In the genomic region with DNA sequence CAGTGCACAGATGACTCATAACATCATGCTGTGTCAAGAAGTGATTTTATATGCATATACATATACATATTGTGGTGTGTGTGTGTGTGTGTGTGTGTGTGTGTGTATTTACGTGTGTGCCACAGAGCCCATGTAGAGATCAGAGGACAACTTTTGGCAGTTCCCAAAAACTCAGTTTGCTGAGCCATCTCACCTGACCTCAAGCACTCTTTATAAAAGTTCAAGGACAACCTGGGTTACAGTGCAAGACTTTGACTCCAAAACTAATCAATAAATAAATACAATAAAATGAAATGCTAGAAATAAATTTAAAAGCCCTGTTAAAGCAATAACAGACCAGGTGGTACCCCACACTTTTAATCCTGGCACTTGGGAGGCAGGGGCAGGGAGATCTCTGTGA, we compare ENCODE assay signal across 7 mouse cellular contexts. TPM values are rescaled to one million over a fixed set of nuclear protein-coding genes. Genes with fewer than 3 reads are reported as not detected.
A peak's percentile ranks its signal among the peaks of the same experiment; 100 is the strongest.
DNase-seq lines count a peak whose midpoint lies in the region; ATAC-seq and TF ChIP-seq lines count a peak whose summit lies in the region.

No protein-coding gene starts in this region.

- peak overlapping the region; percentile 61 for H3K4me3 ChIP-seq in lung, postnatal 0 days (ENCODE audit: low read depth, low read length)
- H3K4me3 ChIP-seq in forebrain, embryonic 12.5 days (replicated peaks): peak overlapping the region; percentile 57
- H3K4me3 ChIP-seq in limb, embryonic 14.5 days (replicated peaks; ENCODE audit: low read length): peak overlapping the region; percentile 75
- H3K4me3 ChIP-seq in stomach, embryonic 15.5 days (replicated peaks): peak overlapping the region; percentile 71

- H3K27me3 ChIP-seq in lung, postnatal 0 days (replicated peaks; ENCODE audit: insufficient read depth, low read length): no peaks in the 10 kb centered on the region
- peaks cover 37% of the 10 kb centered on the region for H3K27me3 ChIP-seq in forebrain, embryonic 12.5 days
- no peaks in the 10 kb centered on the region for H3K27me3 ChIP-seq in limb, embryonic 14.5 days (ENCODE audit: control insufficient read depth, insufficient read depth, low read length)
- no peaks in the 10 kb centered on the region for H3K27me3 ChIP-seq in stomach, embryonic 15.5 days (replicated peaks)

- no peak for TF ChIP-seq CTCF in lung, postnatal 0 days (IDR thresholded peaks at IDR 0.05)

- WGBS in lung, postnatal 0 days: 77% methylated on average over 1 of the region's 1 CpGs
- 58% methylated on average over 1 of the region's 1 CpGs for WGBS in forebrain, embryonic 12.5 days
- 81% methylated on average over 1 of the region's 1 CpGs for WGBS in limb, embryonic 14.5 days
- 74% methylated on average over 1 of the region's 1 CpGs for WGBS in stomach, embryonic 15.5 days

- ATAC-seq in lung, postnatal 0 days: no peak
- ATAC-seq in forebrain, embryonic 12.5 days (ENCODE audit: low FRiP score): no peak
- no peak for ATAC-seq in limb, embryonic 14.5 days (ENCODE audit: low FRiP score, low read depth)
- ATAC-seq in stomach, embryonic 15.5 days (ENCODE audit: insufficient read depth, low FRiP score, low read depth): no peak

- H3K36me3 ChIP-seq in lung, postnatal 0 days (ENCODE audit: insufficient read depth, low read length): no peaks in the 10 kb centered on the region
- H3K36me3 ChIP-seq in forebrain, embryonic 12.5 days (replicated peaks): no peaks in the 10 kb centered on the region
- H3K36me3 ChIP-seq in limb, embryonic 14.5 days (ENCODE audit: control insufficient read depth, insufficient read depth, low read length): no peaks in the 10 kb centered on the region
- no peaks in the 10 kb centered on the region for H3K36me3 ChIP-seq in stomach, embryonic 15.5 days

- DNase-seq in lung, postnatal 0 days (ENCODE audit: low spot score): no peak
- DNase-seq in lung, postnatal 36 days: no peak
- DNase-seq in limb, embryonic 14.5 days (ENCODE audit: low spot score): no peak
- no peak for DNase-seq in urinary bladder, postnatal 25 days (ENCODE audit: low spot score)
- no peak for DNase-seq in gastrocnemius, postnatal 10 days

- H3K9me3 ChIP-seq in lung, postnatal 0 days (ENCODE audit: low read length): no peaks in the 10 kb centered on the region
- H3K9me3 ChIP-seq in forebrain, embryonic 12.5 days: no peaks in the 10 kb centered on the region
- no peaks in the 10 kb centered on the region for H3K9me3 ChIP-seq in limb, embryonic 14.5 days (ENCODE audit: control insufficient read depth, low read length)
- H3K9me3 ChIP-seq in stomach, embryonic 15.5 days: no peaks in the 10 kb centered on the region

- TF ChIP-seq EP300 in lung, postnatal 0 days (IDR thresholded peaks at IDR 0.05): no peak

- H3K4me1 ChIP-seq in lung, postnatal 0 days (ENCODE audit: insufficient read depth, low read depth, low read length): peaks cover 11% of the 10 kb centered on the region; the same call in 1 of the 2 replicates
- peaks cover 6% of the 10 kb centered on the region for H3K4me1 ChIP-seq in forebrain, embryonic 12.5 days
- H3K4me1 ChIP-seq in limb, embryonic 14.5 days (ENCODE audit: control insufficient read depth, insufficient read depth, low read length): no peaks in the 10 kb centered on the region
- peaks cover 6% of the 10 kb centered on the region; the same call in 1 of the 2 replicates for H3K4me1 ChIP-seq in stomach, embryonic 15.5 days

- H3K27ac ChIP-seq in lung, postnatal 0 days (ENCODE audit: low read length): no peak overlapping the region
- no peak overlapping the region for H3K27ac ChIP-seq in forebrain, embryonic 12.5 days
- no peak overlapping the region for H3K27ac ChIP-seq in limb, embryonic 14.5 days (replicated peaks; ENCODE audit: low read depth, low read length)
- no peak overlapping the region for H3K27ac ChIP-seq in stomach, embryonic 15.5 days

- 0 out of 2 replicates have a peak overlapping the region, but pooled peaks have one; percentile 44 for H3K9ac ChIP-seq in lung, postnatal 0 days (replicated peaks; ENCODE audit: low read depth)
- H3K9ac ChIP-seq in forebrain, embryonic 12.5 days: peak overlapping the region; percentile 30; the same call in 1 of the 2 replicates
- peak overlapping the region; percentile 62; the same call in 1 of the 2 replicates for H3K9ac ChIP-seq in limb, embryonic 14.5 days (ENCODE audit: low read depth, low read length, severe bottlenecking)
- 0 out of 2 replicates have a peak overlapping the region, but pooled peaks have one; percentile 47 for H3K9ac ChIP-seq in stomach, embryonic 15.5 days

- peak overlapping the region; percentile 96 for H3K4me2 ChIP-seq in lung, postnatal 0 days (replicated peaks; ENCODE audit: low read depth, low read length)
- peak overlapping the region; percentile 94 for H3K4me2 ChIP-seq in forebrain, embryonic 12.5 days
- H3K4me2 ChIP-seq in limb, embryonic 14.5 days (replicated peaks; ENCODE audit: low read depth, low read length, severe bottlenecking): peak overlapping the region; percentile 98
- H3K4me2 ChIP-seq in stomach, embryonic 15.5 days: peak overlapping the region; percentile 99

- TF ChIP-seq POLR2A in limb, embryonic 14.5 days (IDR thresholded peaks at IDR 0.05; ENCODE audit: borderline replicate concordance, extremely low read depth, insufficient read depth, insufficient read length): no peak

RNA-seq across cellular contexts. Expression of a gene that starts 0.8 kb away (rescaled TPM):
- 4.0 and 4.3 TPM in 2 replicates for polyA plus RNA-seq in lung, postnatal 0 days (2015; fragmentation: Nextera tagmentation; extraction: Ambion mirVana)
- 3.4 and 3.6 TPM in 2 replicates for polyA plus RNA-seq in forebrain, embryonic 12.5 days (2016; fragmentation: Nextera tagmentation; extraction: Ambion mirVana)
- polyA plus RNA-seq in limb, embryonic 14.5 days (2012; rRNA removed): 23.6 and 27.9 TPM in 2 replicates
- polyA plus RNA-seq in limb, embryonic 14.5 days (2014; fragmentation: Nextera tagmentation; extraction: Ambion mirVana): 3.6 and 4.1 TPM in 2 replicates
- 4.7 and 6.4 TPM in 2 replicates for polyA plus RNA-seq in stomach, embryonic 15.5 days (2015; fragmentation: Nextera tagmentation; extraction: Ambion mirVana)
- 10 to 100 TPM; 20.6 to 28.3 TPM for total RNA-seq in gastrocnemius, postnatal 10 days (2021)

RNA-seq across cellular contexts. Expression of a gene that starts 22.8 kb away (rescaled TPM):
- polyA plus RNA-seq in lung, postnatal 0 days (2015; fragmentation: Nextera tagmentation; extraction: Ambion mirVana): 12.3 and 13.6 TPM in 2 replicates
- polyA plus RNA-seq in forebrain, embryonic 12.5 days (2016; fragmentation: Nextera tagmentation; extraction: Ambion mirVana): 82.9 and 92.5 TPM in 2 replicates
- polyA plus RNA-seq in limb, embryonic 14.5 days (2012; rRNA removed): 78.7 and 84.4 TPM in 2 replicates
- polyA plus RNA-seq in limb, embryonic 14.5 days (2014; fragmentation: Nextera tagmentation; extraction: Ambion mirVana): 30.6 and 33.8 TPM in 2 replicates
- 26.0 and 27.2 TPM in 2 replicates for polyA plus RNA-seq in stomach, embryonic 15.5 days (2015; fragmentation: Nextera tagmentation; extraction: Ambion mirVana)
- total RNA-seq in gastrocnemius, postnatal 10 days (2021): 10 to 100 TPM; 43.8 to 49.7 TPM

RNA-seq across cellular contexts. Expression of a gene that starts 23.0 kb away (rescaled TPM):
- polyA plus RNA-seq in lung, postnatal 0 days (2015; fragmentation: Nextera tagmentation; extraction: Ambion mirVana): 10.4 and 11.9 TPM in 2 replicates
- 35.8 and 38.0 TPM in 2 replicates for polyA plus RNA-seq in forebrain, embryonic 12.5 days (2016; fragmentation: Nextera tagmentation; extraction: Ambion mirVana)
- polyA plus RNA-seq in limb, embryonic 14.5 days (2012; rRNA removed): 35.0 and 42.3 TPM in 2 replicates
- polyA plus RNA-seq in limb, embryonic 14.5 days (2014; fragmentation: Nextera tagmentation; extraction: Ambion mirVana): 22.8 and 26.8 TPM in 2 replicates
- 21.7 and 26.4 TPM in 2 replicates for polyA plus RNA-seq in stomach, embryonic 15.5 days (2015; fragmentation: Nextera tagmentation; extraction: Ambion mirVana)
- total RNA-seq in gastrocnemius, postnatal 10 days (2021): 10 to 100 TPM; 11.9 to 12.9 TPM

RNA-seq across cellular contexts. Expression of a gene that starts 39.1 kb away (rescaled TPM):
- 45.0 and 45.8 TPM in 2 replicates for polyA plus RNA-seq in lung, postnatal 0 days (2015; fragmentation: Nextera tagmentation; extraction: Ambion mirVana)
- polyA plus RNA-seq in forebrain, embryonic 12.5 days (2016; fragmentation: Nextera tagmentation; extraction: Ambion mirVana): 48.7 and 53.8 TPM in 2 replicates
- polyA plus RNA-seq in limb, embryonic 14.5 days (2012; rRNA removed): 151 and 303 TPM in 2 replicates
- 49.9 and 54.9 TPM in 2 replicates for polyA plus RNA-seq in limb, embryonic 14.5 days (2014; fragmentation: Nextera tagmentation; extraction: Ambion mirVana)
- 54.4 and 59.0 TPM in 2 replicates for polyA plus RNA-seq in stomach, embryonic 15.5 days (2015; fragmentation: Nextera tagmentation; extraction: Ambion mirVana)
- total RNA-seq in gastrocnemius, postnatal 10 days (2021): 10 to 100 TPM; 72.8 to 74.7 TPM
